Mouse (Mus musculus) limb, embryonic 15.5 days (tissue): Measurements from ENCODE around the gene Rasl11b. TPM values are rescaled to one million over a fixed set of nuclear protein-coding genes. Genes with fewer than 3 reads are reported as not detected.
A peak's percentile ranks its signal among the peaks of the same experiment; 100 is the strongest.

ENCODE experiments used
- ATAC-seq: fragments of 200-750 bp; cut with Nextera tagmentation; 2 replicates; pipeline ENCODE4 v1.8.0; 2017; ENCODE audit warnings: low read depth, moderate TSS enrichment; ENCODE audit not compliant: insufficient number of reproducible peaks, low FRiP score, low TSS enrichment
- H3K27ac ChIP-seq: fragments of 300-500 bp; sonication (generic); 2 replicates; pipeline ENCODE4 v1.5.1; 2015; ENCODE audit warnings: moderate library complexity, mild to moderate bottlenecking, inconsistent platforms
- H3K27me3 ChIP-seq: fragments of 300-500 bp; sonication (generic); 2 replicates; pipeline ENCODE4 v1.6.1; 2015; ENCODE audit warnings: inconsistent platforms
- H3K36me3 ChIP-seq: fragments of 300-500 bp; sonication (generic); 2 replicates; pipeline ENCODE4 v1.6.1; 2015; ENCODE audit warnings: inconsistent platforms
- H3K4me1 ChIP-seq: fragments of 300-500 bp; sonication (generic); 2 replicates; pipeline ENCODE4 v1.6.1; 2015; ENCODE audit warnings: inconsistent platforms
- H3K4me2 ChIP-seq: fragments of 300-500 bp; sonication (generic); 2 replicates; pipeline ENCODE4 v1.6.1; 2015; ENCODE audit warnings: mild to moderate bottlenecking, inconsistent platforms
- H3K4me3 ChIP-seq: fragments of 300-500 bp; sonication (generic); 2 replicates; pipeline ENCODE4 v1.5.1; 2015; ENCODE audit warnings: mild to moderate bottlenecking, inconsistent platforms
- H3K9ac ChIP-seq: fragments of 300-500 bp; sonication (generic); 2 replicates; pipeline ENCODE4 v1.6.1; 2015; ENCODE audit warnings: inconsistent platforms
- H3K9me3 ChIP-seq: fragments of 300-500 bp; sonication (generic); 2 replicates; pipeline ENCODE4 v1.6.1; 2016; ENCODE audit warnings: inconsistent platforms
- WGBS: fragments of 180-500 bp; shearing (Covaris S2); methylation state at CpG from one replicate; pipeline ENCODE4 v1.1.7; 2015; 5-methylcytosine and 5-hydroxymethylcytosine counted together
- polyA plus RNA-seq: library from polyadenylated mRNA; unstranded; fragments of >200 nt; fragmentation: Nextera tagmentation; extraction: Ambion mirVana; gene quantifications from 2 replicates; pipeline ENCODE4 v1.2.1, GENCODE M21; 2015

Rasl11b gene
- polyA plus RNA-seq, 1 experiment from 2014 or later = 133 TPM

- Histone ChIP-seq H3K9ac (no peak overlapping the region), H3K4me3 (no peak overlapping the region), H3K27ac (0 out of 2 replicates have a peak overlapping the region, but pooled peaks have one; percentile 5), H3K27me3 (no peaks in the 10 kb centered on the region), H3K4me2 (no peak overlapping the region), H3K36me3 (no peaks in the 10 kb centered on the region), H3K4me1 (peaks cover 20% of the 10 kb centered on the region), H3K9me3 (no peaks in the 10 kb centered on the region)
- ATAC-seq = no peak
- WGBS = 42% methylated on average over 4 of the region's 4 CpGs
These were observed 23.4 kb downstream of the Rasl11b start for GRCm38 (mm10) chr5:74218524-74218923.

- no peak overlapping the region for H3K4me2 ChIP-seq
- no peak overlapping the region for H3K4me3 ChIP-seq
- no peak for ATAC-seq
- H3K27me3 ChIP-seq = no peaks in the 10 kb centered on the region
- no peak overlapping the region for H3K9ac ChIP-seq
- no peaks in the 10 kb centered on the region for H3K9me3 ChIP-seq
- 80% methylated on average over 4 of the region's 4 CpGs for WGBS
- H3K27ac ChIP-seq = no peak overlapping the region
- H3K36me3 ChIP-seq = no peaks in the 10 kb centered on the region
- peaks cover 7% of the 10 kb centered on the region for H3K4me1 ChIP-seq
These were observed 27.5 kb downstream of the Rasl11b start for GRCm38 (mm10) chr5:74222626-74223025.

GRCm38 (mm10) chr5:74224480-74224879 is 29.4 kb downstream of the Rasl11b start:
- 62% methylated on average over 6 of the region's 6 CpGs for WGBS

GRCm38 (mm10) chr5:74226183-74226582 is 31.1 kb downstream of the Rasl11b start:
- Histone ChIP-seq H3K4me1 (peaks cover 3% of the 10 kb centered on the region; the same call in 1 of the 2 replicates), H3K36me3 (no peaks in the 10 kb centered on the region), H3K27me3 (no peaks in the 10 kb centered on the region), H3K27ac (no peak overlapping the region), H3K9ac (no peak overlapping the region), H3K4me3 (no peak overlapping the region), H3K4me2 (no peak overlapping the region), H3K9me3 (no peaks in the 10 kb centered on the region)
- no peak for ATAC-seq
- 86% methylated on average over 5 of the region's 5 CpGs for WGBS

More at GRCm38 (mm10) chr5:74224480-74224879, 29.4 kb downstream of the Rasl11b start:
- no peak overlapping the region for H3K4me3 ChIP-seq
- H3K9ac ChIP-seq = no peak overlapping the region
- H3K27me3 ChIP-seq = no peaks in the 10 kb centered on the region
- H3K27ac ChIP-seq = no peak overlapping the region
- H3K4me2 ChIP-seq = no peak overlapping the region
- no peaks in the 10 kb centered on the region for H3K9me3 ChIP-seq
- H3K4me1 ChIP-seq = no peaks in the 10 kb centered on the region
- no peaks in the 10 kb centered on the region for H3K36me3 ChIP-seq
- ATAC-seq = no peak

- no peaks in the 10 kb centered on the region for H3K9me3 ChIP-seq
- no peak overlapping the region for H3K4me2 ChIP-seq
- no peaks in the 10 kb centered on the region for H3K27me3 ChIP-seq
- ATAC-seq = no peak
- no peak overlapping the region for H3K9ac ChIP-seq
- H3K27ac ChIP-seq = no peak overlapping the region
- peaks cover 3% of the 10 kb centered on the region; the same call in 1 of the 2 replicates for H3K4me1 ChIP-seq
- WGBS = 95% methylated on average over 6 of the region's 6 CpGs
- no peaks in the 10 kb centered on the region for H3K36me3 ChIP-seq
- H3K4me3 ChIP-seq = no peak overlapping the region
These were observed 32.3 kb downstream of the Rasl11b start for GRCm38 (mm10) chr5:74227352-74227751.

GRCm38 (mm10) chr5:74228938-74229337 is 33.9 kb downstream of the Rasl11b start:
- Histone ChIP-seq H3K27me3 (no peaks in the 10 kb centered on the region), H3K4me1 (peaks cover 3% of the 10 kb centered on the region; the same call in 1 of the 2 replicates), H3K27ac (no peak overlapping the region), H3K9me3 (no peaks in the 10 kb centered on the region), H3K36me3 (no peaks in the 10 kb centered on the region), H3K4me2 (no peak overlapping the region), H3K4me3 (no peak overlapping the region), H3K9ac (no peak overlapping the region)
- no peak for ATAC-seq
- WGBS = 60% methylated on average over 1 of the region's 1 CpGs

- no peak for ATAC-seq
- H3K27ac ChIP-seq = no peak overlapping the region
- no peaks in the 10 kb centered on the region for H3K9me3 ChIP-seq
- no peak overlapping the region for H3K4me3 ChIP-seq
- no peaks in the 10 kb centered on the region for H3K36me3 ChIP-seq
- no peak overlapping the region for H3K4me2 ChIP-seq
- no peaks in the 10 kb centered on the region for H3K27me3 ChIP-seq
- 62% methylated on average over 11 of the region's 11 CpGs for WGBS
- peaks cover 3% of the 10 kb centered on the region; the same call in 1 of the 2 replicates for H3K4me1 ChIP-seq
- H3K9ac ChIP-seq = no peak overlapping the region
These were observed 34.8 kb downstream of the Rasl11b start for GRCm38 (mm10) chr5:74229775-74230413.

GRCm38 (mm10) chr5:74230525-74230924 is 35.4 kb downstream of the Rasl11b start:
- H3K4me3 ChIP-seq = no peak overlapping the region
- 73% methylated on average over 2 of the region's 2 CpGs for WGBS
- H3K4me1 ChIP-seq = peaks cover 3% of the 10 kb centered on the region; the same call in 1 of the 2 replicates
- no peak for ATAC-seq
- no peak overlapping the region for H3K9ac ChIP-seq
- no peak overlapping the region for H3K27ac ChIP-seq
- H3K36me3 ChIP-seq = no peaks in the 10 kb centered on the region
- no peaks in the 10 kb centered on the region for H3K27me3 ChIP-seq
- no peak overlapping the region for H3K4me2 ChIP-seq
- no peaks in the 10 kb centered on the region for H3K9me3 ChIP-seq

GRCm38 (mm10) chr5:74233808-74234207 is 38.7 kb downstream of the Rasl11b start:
- H3K9me3 ChIP-seq = no peaks in the 10 kb centered on the region
- no peak for ATAC-seq
- peaks cover 3% of the 10 kb centered on the region; the same call in 1 of the 2 replicates for H3K4me1 ChIP-seq
- no peak overlapping the region for H3K9ac ChIP-seq
- no peak overlapping the region for H3K4me2 ChIP-seq
- no peaks in the 10 kb centered on the region for H3K36me3 ChIP-seq
- no peaks in the 10 kb centered on the region for H3K27me3 ChIP-seq
- 85% methylated on average over 7 of the region's 7 CpGs for WGBS
- H3K4me3 ChIP-seq = no peak overlapping the region
- H3K27ac ChIP-seq = no peak overlapping the region

- Histone ChIP-seq H3K36me3 (no peaks in the 10 kb centered on the region), H3K27me3 (no peaks in the 10 kb centered on the region), H3K9ac (no peak overlapping the region), H3K4me1 (0 out of 2 replicates have a peak, but pooled peaks cover 7% of the 10 kb centered on the region), H3K27ac (no peak overlapping the region), H3K4me2 (no peak overlapping the region), H3K9me3 (no peaks in the 10 kb centered on the region), H3K4me3 (no peak overlapping the region)
- WGBS = 77% methylated on average over 1 of the region's 1 CpGs
- ATAC-seq = no peak
These were observed 44.3 kb downstream of the Rasl11b start for GRCm38 (mm10) chr5:74239369-74239768.

- 79% methylated on average over 8 of the region's 8 CpGs for WGBS
- Histone ChIP-seq H3K4me1 (peaks cover 13% of the 10 kb centered on the region; the same call in 1 of the 2 replicates), H3K9me3 (no peaks in the 10 kb centered on the region), H3K9ac (no peak overlapping the region), H3K27ac (no peak overlapping the region), H3K36me3 (no peaks in the 10 kb centered on the region), H3K4me3 (no peak overlapping the region), H3K4me2 (no peak overlapping the region), H3K27me3 (no peaks in the 10 kb centered on the region)
- ATAC-seq = no peak
These were observed 45.2 kb downstream of the Rasl11b start for GRCm38 (mm10) chr5:74240298-74240697.

- Histone ChIP-seq H3K4me1 (peaks cover 13% of the 10 kb centered on the region; the same call in 1 of the 2 replicates), H3K27ac (no peak overlapping the region), H3K4me2 (no peak overlapping the region), H3K4me3 (no peak overlapping the region), H3K36me3 (no peaks in the 10 kb centered on the region), H3K9me3 (no peaks in the 10 kb centered on the region), H3K27me3 (no peaks in the 10 kb centered on the region), H3K9ac (no peak overlapping the region)
- 62% methylated on average over 13 of the region's 13 CpGs for WGBS
- ATAC-seq = no peak
These were observed 46.0 kb downstream of the Rasl11b start for GRCm38 (mm10) chr5:74240926-74241680.
